Mouse (Mus musculus): ENCODE data around the gene Smcr8. TPM values are rescaled to one million over a fixed set of nuclear protein-coding genes. Genes with fewer than 3 reads are reported as not detected.
A peak's percentile ranks its signal among the peaks of the same experiment; 100 is the strongest.

Gene Smcr8
- 2.9 and 11.1 TPM in 2 replicates for polyA plus RNA-seq (2011; ENCODE audit: insufficient read depth, insufficient read length, low replicate concordance, missing spikeins)

GRCm38 (mm10) chr11:60776829-60777740 is at the start of gene Smcr8, which contains the start of gene Top3a:
Gene Smcr8 (plus strand): TSS chr11:60777524.
Gene Top3a (minus strand): TSS chr11:60777365.
- H3K4me1 ChIP-seq (ENCODE audit: control insufficient read depth, insufficient read depth, low read length), result peaks cover 12% of the 10 kb centered on the region
- peak within 1 kb of the TSS; percentile 91 for H3K27ac ChIP-seq (ENCODE audit: control insufficient read depth, insufficient read depth, low read depth, low read length, poor library complexity)
- TF ChIP-seq POLR2A (IDR thresholded peaks at IDR 0.05; ENCODE audit: borderline replicate concordance, control insufficient read depth, low read depth, low read length) (peak; percentile 84), CTCF (IDR thresholded peaks at IDR 0.05; ENCODE audit: control insufficient read depth, insufficient read depth, low read length) (no peak)
- H3K4me3 ChIP-seq (replicated peaks; ENCODE audit: control insufficient read depth, low read depth, low read length), result peak within 1 kb of the TSS; percentile 84
- under 1% methylated on average over 62 of the region's 62 CpGs for WGBS

DNA sequence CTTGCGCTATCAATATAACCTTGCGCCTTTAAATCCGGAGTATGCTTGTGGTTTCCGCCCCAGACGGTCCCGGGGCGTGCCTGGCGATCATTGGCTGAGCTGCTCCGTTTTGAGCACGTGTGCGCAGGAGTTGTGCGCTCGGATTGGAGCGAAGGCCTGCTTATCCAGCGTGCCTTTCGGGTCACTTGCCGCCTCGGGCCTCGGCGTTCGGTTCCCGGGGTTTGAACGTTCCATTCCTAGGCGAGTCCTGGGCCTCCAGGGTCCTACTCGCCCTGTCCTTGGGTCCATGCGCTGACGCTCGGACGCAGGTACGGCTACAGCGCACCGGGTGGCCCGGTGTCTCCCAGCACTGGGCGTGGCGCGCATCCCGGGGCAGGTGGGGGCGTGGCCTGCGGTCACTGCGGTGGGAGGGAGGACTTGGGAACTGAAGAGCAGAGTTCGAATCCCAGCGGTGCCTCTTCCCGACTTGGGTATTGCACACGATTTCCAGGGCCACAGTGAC is 49.0 kb upstream of the Smcr8 start, which contains the start of gene Mief2:
TSS of gene Mief2 (plus strand) at position 139 of the 502 bp plus-strand sequence.
- under 1% methylated on average over 44 of the region's 44 CpGs for WGBS
- TF ChIP-seq POLR2A (IDR thresholded peaks at IDR 0.05; ENCODE audit: borderline replicate concordance, control insufficient read depth, low read depth, low read length) (peak; percentile 51; the same call in 1 of the 2 replicates), CTCF (IDR thresholded peaks at IDR 0.05; ENCODE audit: control insufficient read depth, insufficient read depth, low read length) (no peak)
- peaks cover 7% of the 10 kb centered on the region; the same call in 1 of the 2 replicates for H3K4me1 ChIP-seq (ENCODE audit: control insufficient read depth, insufficient read depth, low read length)
- peak within 1 kb of the TSS; percentile 95 for H3K4me3 ChIP-seq (replicated peaks; ENCODE audit: control insufficient read depth, low read depth, low read length)
- peak within 1 kb of the TSS; percentile 96 for H3K27ac ChIP-seq (ENCODE audit: control insufficient read depth, insufficient read depth, low read depth, low read length, poor library complexity)

DNA sequence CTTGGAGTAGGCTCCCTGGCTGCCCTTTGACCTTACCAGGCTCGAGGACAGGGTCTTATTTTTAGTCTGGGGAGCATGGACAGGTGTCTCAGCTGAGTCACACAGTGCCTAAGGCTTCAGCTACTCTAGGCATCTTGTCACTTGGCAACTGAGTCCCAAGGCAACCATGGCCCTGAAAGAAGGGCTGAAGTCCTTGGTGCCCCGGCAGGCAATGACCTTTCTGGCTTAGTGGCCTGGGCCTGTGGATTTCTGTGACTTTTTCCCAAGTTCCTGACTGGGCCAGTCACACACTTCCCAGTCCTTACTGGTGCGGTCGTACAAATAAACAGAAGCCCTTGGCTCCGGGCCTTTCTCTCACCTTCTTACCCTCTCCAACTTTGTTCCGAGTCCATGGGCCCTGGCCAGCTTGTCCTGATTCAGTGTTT is 48.1 kb upstream of the Smcr8 start:
- TF ChIP-seq POLR2A (IDR thresholded peaks at IDR 0.05; ENCODE audit: borderline replicate concordance, control insufficient read depth, low read depth, low read length) (no peak), CTCF (IDR thresholded peaks at IDR 0.05; ENCODE audit: control insufficient read depth, insufficient read depth, low read length) (no peak)
- H3K4me3 ChIP-seq (replicated peaks; ENCODE audit: control insufficient read depth, low read depth, low read length), result no peak overlapping the region
- 79% methylated on average over 6 of the region's 6 CpGs for WGBS
- H3K27ac ChIP-seq (ENCODE audit: control insufficient read depth, insufficient read depth, low read depth, low read length, poor library complexity), result 0 out of 2 replicates have a peak overlapping the region, but pooled peaks have one; percentile 9
- H3K4me1 ChIP-seq (ENCODE audit: control insufficient read depth, insufficient read depth, low read length), result peaks cover 7% of the 10 kb centered on the region; the same call in 1 of the 2 replicates

GRCm38 (mm10) chr11:60730169-60730568 is 47.2 kb upstream of the Smcr8 start:
- TF ChIP-seq CTCF (IDR thresholded peaks at IDR 0.05; ENCODE audit: control insufficient read depth, insufficient read depth, low read length) (no peak), POLR2A (IDR thresholded peaks at IDR 0.05; ENCODE audit: borderline replicate concordance, control insufficient read depth, low read depth, low read length) (no peak)
- no peak overlapping the region for H3K4me3 ChIP-seq (replicated peaks; ENCODE audit: control insufficient read depth, low read depth, low read length)
- H3K4me1 ChIP-seq (ENCODE audit: control insufficient read depth, insufficient read depth, low read length), result peaks cover 7% of the 10 kb centered on the region; the same call in 1 of the 2 replicates
- 64% methylated on average over 9 of the region's 9 CpGs for WGBS
- H3K27ac ChIP-seq (ENCODE audit: control insufficient read depth, insufficient read depth, low read depth, low read length, poor library complexity), result peak overlapping the region; percentile 39

DNA sequence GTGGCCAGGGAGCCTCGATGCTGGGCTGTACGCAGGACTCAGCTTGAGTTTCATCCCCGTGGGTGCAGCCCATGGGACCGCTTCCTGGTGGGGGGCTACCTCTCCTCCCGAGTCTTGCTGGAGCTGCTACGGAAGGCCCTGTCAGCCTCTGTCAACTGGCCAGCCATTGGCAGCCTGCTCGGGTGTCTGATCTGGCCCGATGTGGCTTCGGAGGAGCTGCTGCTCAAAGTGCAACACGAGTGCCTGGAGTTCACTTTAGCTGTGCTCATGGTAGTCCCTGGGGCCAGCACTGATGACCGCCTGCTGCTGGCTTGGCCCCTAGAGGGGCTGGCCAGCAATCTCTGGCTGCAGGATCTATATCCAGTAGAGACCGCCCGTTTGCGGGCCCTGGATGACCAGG is 46.1 kb upstream of the Smcr8 start:
- Histone ChIP-seq H3K4me1 (ENCODE audit: control insufficient read depth, insufficient read depth, low read length) (peaks cover 5% of the 10 kb centered on the region; the same call in 1 of the 2 replicates), H3K4me3 (replicated peaks; ENCODE audit: control insufficient read depth, low read depth, low read length) (no peak overlapping the region), H3K27ac (ENCODE audit: control insufficient read depth, insufficient read depth, low read depth, low read length, poor library complexity) (peak overlapping the region; percentile 54; the same call in 1 of the 2 replicates)
- TF ChIP-seq CTCF (IDR thresholded peaks at IDR 0.05; ENCODE audit: control insufficient read depth, insufficient read depth, low read length), result no peak
- WGBS, result 88% methylated on average over 14 of the region's 14 CpGs

GRCm38 (mm10) chr11:60734206-60734605 is 43.1 kb upstream of the Smcr8 start:
- Histone ChIP-seq H3K27ac (ENCODE audit: control insufficient read depth, insufficient read depth, low read depth, low read length, poor library complexity) (no peak overlapping the region), H3K4me3 (replicated peaks; ENCODE audit: control insufficient read depth, low read depth, low read length) (no peak overlapping the region), H3K4me1 (ENCODE audit: control insufficient read depth, insufficient read depth, low read length) (peaks cover 3% of the 10 kb centered on the region; the same call in 1 of the 2 replicates)
- 64% methylated on average over 2 of the region's 2 CpGs for WGBS
- no peak for TF ChIP-seq CTCF (IDR thresholded peaks at IDR 0.05; ENCODE audit: control insufficient read depth, insufficient read depth, low read length)
- TF ChIP-seq POLR2A (IDR thresholded peaks at IDR 0.05; ENCODE audit: borderline replicate concordance, control insufficient read depth, low read depth, low read length), result no peak

DNA sequence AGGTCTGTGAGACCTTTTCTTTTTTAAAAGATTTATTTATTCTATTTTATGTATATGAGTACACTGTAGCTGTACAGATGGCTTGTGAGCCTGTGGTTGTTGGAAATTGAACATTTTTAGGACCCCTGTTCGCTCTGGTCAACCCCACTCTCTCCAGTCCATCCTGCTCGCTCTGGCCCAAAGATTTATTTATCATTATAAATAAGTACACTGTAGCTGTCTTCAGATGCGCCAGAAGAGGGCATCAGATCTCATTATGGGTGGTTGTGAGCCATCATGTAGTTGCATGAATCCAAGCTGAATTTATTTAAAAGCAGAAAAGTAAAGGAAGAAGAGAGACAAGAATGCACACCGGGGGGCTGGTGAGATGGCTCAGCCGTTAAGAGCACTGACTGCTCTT is 42.1 kb upstream of the Smcr8 start:
- no peak overlapping the region for H3K4me3 ChIP-seq (replicated peaks; ENCODE audit: control insufficient read depth, low read depth, low read length)
- no peak for TF ChIP-seq POLR2A (IDR thresholded peaks at IDR 0.05; ENCODE audit: borderline replicate concordance, control insufficient read depth, low read depth, low read length)
- TF ChIP-seq CTCF (IDR thresholded peaks at IDR 0.05; ENCODE audit: control insufficient read depth, insufficient read depth, low read length), result no peak
- WGBS, result 75% methylated on average over 5 of the region's 5 CpGs
- H3K4me1 ChIP-seq (ENCODE audit: control insufficient read depth, insufficient read depth, low read length), result peaks cover 2% of the 10 kb centered on the region; the same call in 1 of the 2 replicates
- no peak overlapping the region for H3K27ac ChIP-seq (ENCODE audit: control insufficient read depth, insufficient read depth, low read depth, low read length, poor library complexity)

DNA sequence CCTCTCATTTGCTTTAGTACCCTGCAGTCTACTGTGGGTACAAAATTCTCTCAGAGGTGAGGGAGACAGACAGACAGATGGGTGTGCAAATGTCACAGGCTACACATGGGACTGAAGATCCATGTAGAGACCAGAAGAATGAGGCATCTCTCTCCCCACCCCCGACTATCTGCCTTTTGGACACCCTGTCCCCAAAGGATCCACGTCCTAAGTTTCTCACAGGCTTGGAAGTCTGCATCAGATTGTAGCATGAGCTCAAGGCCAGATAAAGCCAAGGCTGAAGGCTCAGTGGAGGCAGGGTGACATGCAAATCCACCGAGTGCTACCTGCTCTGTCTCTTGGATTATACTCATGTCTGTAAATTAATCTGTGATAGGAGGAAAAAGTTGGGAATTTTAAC is 40.8 kb upstream of the Smcr8 start:
- peaks cover 2% of the 10 kb centered on the region; the same call in 1 of the 2 replicates for H3K4me1 ChIP-seq (ENCODE audit: control insufficient read depth, insufficient read depth, low read length)
- TF ChIP-seq CTCF (IDR thresholded peaks at IDR 0.05; ENCODE audit: control insufficient read depth, insufficient read depth, low read length) (no peak), POLR2A (IDR thresholded peaks at IDR 0.05; ENCODE audit: borderline replicate concordance, control insufficient read depth, low read depth, low read length) (no peak)
- H3K27ac ChIP-seq (ENCODE audit: control insufficient read depth, insufficient read depth, low read depth, low read length, poor library complexity), result no peak overlapping the region
- WGBS, result 81% methylated on average over 3 of the region's 3 CpGs
- H3K4me3 ChIP-seq (replicated peaks; ENCODE audit: control insufficient read depth, low read depth, low read length), result no peak overlapping the region

All from bone marrow, adult 2 months (tissue).